Mouse (Mus musculus) stomach, adult 2 months (tissue): ENCODE results near the gene Olfr126. TPM values are rescaled to one million over a fixed set of nuclear protein-coding genes. Genes with fewer than 3 reads are reported as not detected.

Experiments used
- polyA plus RNA-seq: library from polyadenylated mRNA; depleted of rRNA; stranded (reverse); fragments of >200 nt; gene quantifications from 2 replicates; pipeline ENCODE4 v1.2.3, GENCODE M21; 2012; rRNA removed

Olfr126 gene
- not detected in 2 replicates for polyA plus RNA-seq

GRCm38 (mm10) chr17:37847183-37847582, at the start of gene Olfr126:
Gene Olfr126 (plus strand): TSS chr17:37847483.

DNA sequence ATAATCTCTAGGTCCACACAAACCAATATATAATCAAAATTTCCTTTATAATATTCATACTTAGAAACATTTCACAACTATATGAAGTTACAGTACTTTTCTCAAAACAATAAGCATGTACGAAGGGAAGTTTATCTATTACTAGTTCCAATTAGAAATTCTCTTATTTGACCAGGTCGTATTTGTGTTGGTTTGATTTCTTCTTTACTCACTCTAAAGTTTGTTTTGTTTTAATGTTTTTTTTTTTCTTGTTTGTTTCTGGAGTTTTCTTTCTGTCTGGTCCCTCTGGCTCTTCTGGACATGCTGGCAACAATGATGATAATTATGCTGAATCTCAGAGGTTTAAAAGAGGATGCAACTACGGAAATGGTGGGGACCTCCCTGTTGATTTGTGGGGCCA, 47.7 kb upstream of the Olfr126 start, which contains the start of gene Olfr124:
Gene Olfr124, plus strand, starts transcription at position 301 of the 400 bp plus-strand sequence.

DNA sequence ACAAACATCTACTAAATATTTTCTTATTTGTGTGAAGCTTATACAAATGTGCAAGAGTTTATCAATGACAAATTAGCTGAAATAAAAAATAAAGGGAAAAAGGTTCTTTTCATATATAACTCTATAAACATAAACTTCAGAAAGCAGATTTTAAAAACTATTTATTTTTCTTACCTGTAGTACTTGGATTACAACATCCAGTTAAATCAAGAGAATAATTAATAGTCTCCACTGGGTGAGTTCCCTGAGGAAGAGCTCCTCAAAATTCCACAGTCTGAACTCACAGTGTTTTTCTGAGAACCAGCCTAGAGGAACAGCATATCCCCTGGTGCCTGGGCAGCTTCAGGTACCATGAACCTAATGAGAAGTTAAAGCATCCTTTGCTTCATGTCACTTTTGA, 14.6 kb upstream of the Olfr126 start, which contains the start of gene Olfr125:
Gene Olfr125, plus strand, starts transcription at position 301 of the 400 bp plus-strand sequence.

DNA sequence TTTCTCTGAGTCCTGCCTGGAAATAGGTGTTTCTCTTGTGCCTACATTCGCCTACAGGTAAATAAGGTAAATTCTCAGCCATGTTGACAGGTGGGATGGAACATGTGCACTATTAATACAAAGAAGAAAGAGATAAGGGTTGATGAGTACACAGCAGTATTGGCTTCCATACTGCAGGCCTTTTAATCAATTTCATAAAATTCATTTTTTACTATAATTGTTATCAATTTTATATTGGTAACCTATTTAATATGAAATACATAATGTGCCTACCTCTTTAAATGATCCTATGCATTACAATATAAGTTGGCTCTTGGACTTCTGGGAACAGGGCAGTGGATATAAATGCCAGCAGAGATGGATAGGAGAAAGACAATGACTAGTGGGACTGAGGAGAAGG, 52.9 kb downstream of the Olfr126 start, which contains the start of gene Olfr127:
Gene Olfr127, plus strand, starts transcription at position 301 of the 400 bp plus-strand sequence.

Other genes starting within 250 kb of the Olfr126 start
- gene Olfr115, start 220.4 kb upstream of the Olfr126 start, polyA plus RNA-seq, result not detected in 2 replicates
- gene Olfr116, start 220.3 kb upstream of the Olfr126 start, polyA plus RNA-seq, result not detected in 2 replicates
- gene Olfr117, start 183.7 kb upstream of the Olfr126 start, polyA plus RNA-seq, result not detected in 2 replicates
- not detected in 2 replicates for gene Olfr118, start 180.5 kb upstream of the Olfr126 start, polyA plus RNA-seq
- gene Olfr119, start 150.9 kb upstream of the Olfr126 start, polyA plus RNA-seq, result not detected in 2 replicates
- not detected in 2 replicates for gene Olfr120, start 125.7 kb upstream of the Olfr126 start, polyA plus RNA-seq
- not detected in 2 replicates for gene Olfr121, start 98.6 kb upstream of the Olfr126 start, polyA plus RNA-seq
- gene Olfr122, start 78.9 kb upstream of the Olfr126 start, polyA plus RNA-seq, result not detected in 2 replicates
- not detected in 2 replicates for gene Olfr123, start 54.0 kb upstream of the Olfr126 start, polyA plus RNA-seq
- gene Olfr124, start 47.6 kb upstream of the Olfr126 start, polyA plus RNA-seq, result not detected in 2 replicates
- gene Olfr125, start 14.5 kb upstream of the Olfr126 start, polyA plus RNA-seq, result not detected in 2 replicates
- gene Olfr127, start 53.0 kb downstream of the Olfr126 start, polyA plus RNA-seq, result not detected in 2 replicates
- not detected in 2 replicates for gene Olfr128, start 73.1 kb downstream of the Olfr126 start, polyA plus RNA-seq
- not detected in 2 replicates for gene Olfr761, start 105.6 kb downstream of the Olfr126 start, polyA plus RNA-seq
- not detected in 2 replicates for gene Olfr129, start 212.6 kb downstream of the Olfr126 start, polyA plus RNA-seq
- not detected in 2 replicates for gene Olfr130, start 216.4 kb downstream of the Olfr126 start, polyA plus RNA-seq
- gene Olfr131, start 241.2 kb downstream of the Olfr126 start, polyA plus RNA-seq, result not detected in 2 replicates